Mouse (Mus musculus): ENCODE data around the gene Hist1h2ab.
"Not testable (repeated sequence)": the region's sequence is repeated elsewhere in the genome, so short reads cannot be mapped to it uniquely, and the experiment has no call there.

The Hist1h2ab gene

DNA sequence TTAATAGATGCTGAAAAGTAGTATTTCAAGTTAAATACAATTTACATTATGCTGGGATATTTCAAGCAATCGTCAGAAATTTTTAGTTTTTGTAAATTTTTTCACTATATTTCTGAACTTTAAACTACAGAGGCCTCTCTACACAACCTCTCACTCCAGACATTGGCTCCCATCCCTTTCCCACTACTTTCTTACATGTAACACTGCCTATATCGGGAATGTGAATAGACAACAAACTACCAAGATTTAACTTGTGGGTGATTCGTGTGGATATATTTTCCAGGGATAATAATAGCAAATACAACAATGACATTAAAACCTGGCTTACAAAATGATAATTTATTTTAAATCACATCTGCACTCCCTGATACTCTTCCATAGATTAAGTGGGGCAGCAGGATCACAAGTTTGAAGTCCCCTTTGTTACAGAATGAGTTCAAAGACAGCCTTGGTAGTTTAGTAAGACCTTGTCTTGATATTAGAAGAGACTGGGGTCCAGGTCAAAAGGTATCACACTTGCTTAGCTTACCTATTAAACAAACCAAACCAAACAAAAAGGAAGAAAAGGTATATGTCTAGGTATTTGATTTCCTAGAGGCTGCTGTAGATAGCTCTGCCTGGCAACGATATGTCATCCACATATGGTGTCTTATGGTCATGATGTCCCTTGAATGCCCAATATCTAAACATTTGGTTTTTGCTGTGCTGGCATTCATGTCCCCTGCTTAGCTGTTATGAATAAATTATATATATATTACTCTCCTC is 2.6 kb downstream of the Hist1h2ab start:
- DNase-seq (ENCODE audit: low spot score), result no peak

DNA sequence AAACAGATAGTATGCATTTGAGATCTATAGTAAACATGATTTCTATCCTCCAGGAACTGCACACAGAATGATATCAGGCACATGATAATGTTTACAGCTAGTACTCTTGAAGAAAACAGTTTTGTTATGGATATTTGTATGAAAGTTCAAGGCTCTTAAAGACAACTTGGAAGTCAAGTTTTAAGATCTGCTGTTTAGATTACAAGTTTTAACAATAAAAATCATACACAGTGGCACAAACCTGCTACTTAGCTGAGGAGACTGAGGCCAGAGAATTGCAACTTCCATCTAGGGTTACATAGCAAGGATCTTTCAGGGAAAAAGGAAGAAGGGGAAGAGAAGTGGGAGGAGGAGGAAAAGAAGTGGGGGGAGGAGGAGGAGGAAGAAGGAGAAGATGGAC is 4.1 kb downstream of the Hist1h2ab start:
- DNase-seq (ENCODE audit: low spot score), result no peak

DNA sequence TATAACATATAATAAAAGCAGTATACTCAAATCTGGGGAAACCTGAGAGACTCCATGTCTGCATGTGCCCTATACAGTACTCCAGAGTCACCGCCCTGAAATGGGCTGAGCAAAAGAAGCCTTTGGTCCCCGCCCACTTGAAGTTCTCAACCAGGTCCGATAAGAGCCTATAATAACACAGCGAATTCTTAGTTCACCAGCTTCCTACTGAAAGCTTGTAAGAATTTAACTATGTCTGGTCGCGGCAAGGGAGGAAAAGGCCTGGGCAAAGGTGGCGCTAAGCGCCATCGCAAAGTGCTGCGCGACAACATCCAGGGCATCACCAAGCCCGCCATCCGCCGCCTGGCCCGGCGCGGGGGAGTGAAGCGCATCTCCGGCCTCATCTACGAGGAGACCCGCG is 5.9 kb downstream of the Hist1h2ab start, which contains the start of gene Hist1h4b:
Gene Hist1h4b, plus strand, starts transcription at position 224 of the 400 bp plus-strand sequence.
- DNase-seq (ENCODE audit: low spot score), result peak; percentile 93

DNA sequence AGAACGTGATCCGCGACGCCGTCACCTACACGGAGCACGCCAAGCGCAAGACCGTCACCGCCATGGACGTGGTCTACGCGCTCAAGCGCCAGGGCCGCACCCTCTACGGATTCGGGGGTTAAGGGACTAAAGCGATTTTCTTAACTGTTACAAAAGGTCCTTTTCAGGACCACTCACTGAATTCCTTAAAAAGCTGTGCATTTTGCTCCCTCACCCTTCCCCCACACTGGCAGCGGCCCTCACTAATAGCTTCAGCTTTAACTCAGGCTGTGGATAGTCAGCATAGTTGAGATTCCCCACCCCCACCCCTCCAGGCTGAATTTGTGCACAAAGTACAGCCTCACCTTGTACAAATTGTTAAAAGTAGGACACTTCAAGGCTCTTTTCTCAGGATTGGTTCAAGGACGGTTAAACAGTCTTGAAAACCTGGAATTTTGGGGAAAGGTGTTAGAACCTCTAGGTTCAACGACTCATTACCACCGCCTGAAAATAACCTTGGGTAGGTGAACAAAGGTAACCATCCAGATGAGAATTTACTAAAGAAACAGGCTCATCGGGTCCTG is 6.4 kb downstream of the Hist1h2ab start:
- no peak for DNase-seq (ENCODE audit: low spot score)

DNA sequence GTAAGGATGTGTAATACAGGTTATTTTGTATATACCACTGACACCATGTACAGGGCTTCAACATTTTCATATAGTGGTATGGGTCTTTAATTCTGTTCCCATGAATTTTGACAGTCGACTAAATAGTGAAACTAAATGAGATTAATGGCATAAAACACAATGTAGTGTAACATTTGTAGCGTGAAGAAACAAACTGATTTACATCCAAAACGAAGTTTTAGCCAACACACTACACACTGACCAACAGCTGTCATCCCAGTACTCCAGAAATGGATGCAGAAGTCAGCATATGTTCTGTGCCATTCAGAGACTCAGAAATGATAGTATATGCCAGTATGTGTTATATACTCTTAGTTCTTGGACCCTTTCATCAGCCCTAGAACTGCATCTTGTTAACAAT is 7.0 kb downstream of the Hist1h2ab start:
- DNase-seq (ENCODE audit: low spot score), result no peak

DNA sequence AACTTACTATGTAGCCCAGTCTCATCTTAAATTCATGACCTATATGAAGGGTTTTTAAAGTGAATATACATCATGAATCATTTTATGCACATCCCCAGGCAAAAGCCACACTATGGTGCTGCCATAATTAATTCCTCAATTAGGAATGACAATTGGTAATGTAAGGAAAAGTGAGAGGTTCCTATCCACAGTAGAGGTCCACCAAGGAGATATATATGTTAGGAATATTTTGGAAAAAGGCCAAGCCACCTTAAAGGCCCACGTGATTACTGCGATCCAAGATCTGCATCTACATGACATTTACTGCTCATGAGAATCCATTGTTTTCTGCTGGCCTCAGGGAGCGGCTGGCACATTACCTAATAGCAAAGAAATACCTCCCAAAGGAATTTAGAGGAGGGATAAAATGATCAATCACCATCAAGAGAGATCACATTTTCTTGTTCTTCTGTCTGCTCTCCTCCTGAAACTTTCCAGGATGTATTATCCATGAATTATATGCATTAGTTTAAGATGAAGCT is 8.4 kb downstream of the Hist1h2ab start:
- DNase-seq (ENCODE audit: low spot score), result no peak

DNA sequence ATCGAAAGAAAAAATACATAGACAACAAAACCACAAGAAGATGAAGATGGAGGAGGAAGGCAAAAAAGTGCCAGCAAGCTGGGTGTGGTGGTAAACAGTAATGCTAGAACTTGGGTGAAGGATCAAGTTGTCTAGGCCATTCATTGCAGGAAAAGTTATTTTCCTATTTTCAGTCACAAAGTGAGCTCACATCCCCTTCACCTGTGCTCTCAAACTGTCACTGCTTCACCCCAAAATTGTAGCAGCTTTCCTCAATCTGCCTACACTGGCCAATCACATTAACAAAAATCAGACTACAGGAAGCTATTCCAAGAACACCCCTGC is 9.0 kb downstream of the Hist1h2ab start:
- no peak for DNase-seq (ENCODE audit: low spot score)

DNA sequence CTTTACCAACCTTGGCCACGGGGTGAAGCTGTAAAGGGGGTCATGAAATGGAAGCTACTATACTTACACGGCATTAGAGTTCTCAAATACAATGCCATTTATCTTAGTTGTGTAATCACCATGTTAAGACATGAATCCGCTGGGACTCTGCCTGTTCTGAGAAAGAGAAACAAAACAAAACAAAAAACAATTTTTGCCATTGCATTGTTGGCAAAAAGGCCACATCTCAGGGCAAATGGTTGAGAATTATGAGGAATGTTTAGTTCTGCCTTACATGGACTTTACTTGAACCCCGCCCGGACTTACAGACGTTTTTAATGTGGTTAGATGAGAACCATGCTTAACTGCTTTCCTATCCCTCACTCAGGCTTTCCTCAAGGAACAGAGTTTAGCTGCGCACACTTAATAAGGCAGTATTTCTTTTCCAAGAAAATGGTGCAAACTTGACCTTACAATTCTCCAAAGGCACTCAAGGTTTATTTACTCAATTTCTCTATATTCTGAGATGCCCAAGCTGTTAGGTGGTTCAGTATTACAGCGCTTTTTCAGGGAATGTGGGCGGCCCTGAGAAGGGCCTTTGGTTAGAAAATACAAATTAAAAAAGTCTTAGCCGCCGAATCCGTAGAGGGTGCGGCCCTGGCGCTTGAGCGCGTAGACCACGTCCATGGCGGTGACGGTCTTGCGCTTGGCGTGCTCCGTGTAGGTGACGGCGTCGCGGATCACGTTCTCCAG is 9.5 kb downstream of the Hist1h2ab start:
- DNase-seq (ENCODE audit: low spot score), result no peak

DNA sequence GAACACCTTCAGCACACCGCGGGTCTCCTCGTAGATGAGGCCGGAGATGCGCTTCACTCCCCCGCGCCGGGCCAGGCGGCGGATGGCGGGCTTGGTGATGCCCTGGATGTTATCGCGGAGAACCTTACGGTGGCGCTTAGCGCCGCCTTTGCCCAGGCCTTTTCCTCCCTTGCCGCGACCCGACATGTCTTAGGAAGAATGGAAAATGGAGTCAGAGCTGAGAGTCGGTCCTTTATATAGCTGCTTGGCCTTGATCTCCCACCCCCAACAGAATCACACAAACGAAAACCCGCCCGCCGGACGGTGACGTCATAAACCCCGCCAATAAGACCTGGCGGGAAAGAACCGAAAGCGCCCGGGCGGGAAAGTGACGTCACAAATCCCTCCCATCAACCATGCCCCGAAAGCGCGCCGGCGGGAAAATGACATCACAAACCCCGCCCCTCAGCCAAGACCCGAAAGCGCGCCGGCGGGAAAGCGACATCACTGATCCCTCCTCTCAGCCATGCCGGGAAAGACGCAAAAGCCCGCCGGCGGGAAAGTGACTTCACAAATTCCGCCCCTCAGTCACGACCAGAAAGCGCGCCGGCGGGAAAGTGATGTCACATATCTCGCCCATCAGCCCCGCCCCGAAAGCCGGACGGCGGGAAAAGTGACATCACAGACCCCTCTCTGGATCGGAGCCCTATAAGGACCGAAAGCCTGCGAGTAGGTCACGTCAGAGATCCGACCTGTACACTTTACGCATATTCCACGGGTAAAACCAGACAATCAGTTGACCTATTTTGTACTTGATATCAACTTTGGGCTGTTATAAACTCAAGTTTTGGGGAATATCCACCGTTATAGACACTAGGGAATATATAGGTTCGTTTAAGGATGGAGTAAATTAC is 10.3 kb downstream of the Hist1h2ab start, which contains the start of gene Hist1h4a:
Gene Hist1h4a, minus strand, starts transcription at position 259 of the 893 bp plus-strand sequence.
- DNase-seq (ENCODE audit: low spot score), result peak; percentile 95

DNA sequence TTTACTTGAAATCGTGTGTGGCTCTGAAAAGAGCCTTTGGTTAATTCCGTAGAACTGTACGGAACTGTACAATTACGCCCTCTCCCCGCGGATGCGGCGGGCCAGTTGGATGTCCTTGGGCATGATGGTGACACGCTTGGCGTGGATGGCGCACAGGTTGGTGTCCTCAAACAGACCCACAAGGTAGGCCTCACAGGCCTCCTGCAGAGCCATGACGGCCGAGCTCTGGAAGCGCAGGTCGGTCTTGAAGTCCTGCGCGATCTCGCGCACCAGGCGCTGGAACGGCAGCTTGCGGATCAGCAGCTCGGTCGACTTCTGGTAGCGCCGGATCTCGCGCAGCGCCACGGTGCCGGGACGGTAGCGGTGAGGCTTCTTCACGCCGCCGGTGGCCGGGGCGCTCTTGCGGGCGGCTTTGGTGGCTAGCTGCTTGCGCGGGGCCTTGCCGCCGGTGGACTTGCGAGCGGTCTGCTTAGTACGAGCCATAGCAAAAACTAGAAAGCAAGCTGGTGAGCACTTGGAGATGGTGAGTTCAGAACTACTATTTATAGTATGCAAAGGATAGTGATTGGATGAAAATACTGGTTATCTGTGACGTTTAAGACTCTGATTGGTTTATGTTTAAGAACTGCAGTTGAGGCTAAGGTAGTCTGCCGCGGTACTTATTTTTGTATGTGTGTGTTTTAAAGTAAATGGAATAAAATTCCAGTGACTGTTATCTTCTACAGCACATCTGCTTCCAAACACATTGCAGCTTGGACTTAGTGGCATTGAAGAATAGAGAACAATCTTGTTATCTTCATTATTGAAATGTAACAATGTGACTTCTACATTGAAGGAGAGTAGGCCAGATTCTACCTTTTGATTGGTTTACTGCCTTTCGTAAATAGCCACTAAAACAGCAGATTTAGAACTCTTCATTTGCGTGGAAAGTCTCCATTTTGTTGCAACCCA is 11.2 kb downstream of the Hist1h2ab start, which contains the start of gene Hist1h3a:
Gene Hist1h3a, minus strand, starts transcription at position 516 of the 951 bp plus-strand sequence.
- DNase-seq (ENCODE audit: low spot score), result peak; percentile 91

DNA sequence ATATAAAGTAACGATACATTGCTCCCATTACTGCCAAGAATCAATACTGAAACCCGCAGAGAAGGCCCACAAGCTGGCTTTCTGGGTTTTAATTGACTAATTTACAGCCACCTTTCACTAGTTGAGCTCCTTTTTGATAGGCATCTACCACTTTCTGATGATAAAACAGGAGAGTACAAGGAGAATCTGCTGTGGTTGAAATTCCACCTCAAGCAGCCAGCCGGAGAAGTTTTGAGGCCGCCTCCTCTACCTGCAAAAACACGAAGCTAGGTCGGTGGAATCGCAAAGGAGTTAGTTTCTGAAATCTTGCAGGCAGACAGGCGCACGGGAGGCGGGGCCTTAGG is 12.3 kb downstream of the Hist1h2ab start:
- no peak for DNase-seq (ENCODE audit: low spot score)

DNA sequence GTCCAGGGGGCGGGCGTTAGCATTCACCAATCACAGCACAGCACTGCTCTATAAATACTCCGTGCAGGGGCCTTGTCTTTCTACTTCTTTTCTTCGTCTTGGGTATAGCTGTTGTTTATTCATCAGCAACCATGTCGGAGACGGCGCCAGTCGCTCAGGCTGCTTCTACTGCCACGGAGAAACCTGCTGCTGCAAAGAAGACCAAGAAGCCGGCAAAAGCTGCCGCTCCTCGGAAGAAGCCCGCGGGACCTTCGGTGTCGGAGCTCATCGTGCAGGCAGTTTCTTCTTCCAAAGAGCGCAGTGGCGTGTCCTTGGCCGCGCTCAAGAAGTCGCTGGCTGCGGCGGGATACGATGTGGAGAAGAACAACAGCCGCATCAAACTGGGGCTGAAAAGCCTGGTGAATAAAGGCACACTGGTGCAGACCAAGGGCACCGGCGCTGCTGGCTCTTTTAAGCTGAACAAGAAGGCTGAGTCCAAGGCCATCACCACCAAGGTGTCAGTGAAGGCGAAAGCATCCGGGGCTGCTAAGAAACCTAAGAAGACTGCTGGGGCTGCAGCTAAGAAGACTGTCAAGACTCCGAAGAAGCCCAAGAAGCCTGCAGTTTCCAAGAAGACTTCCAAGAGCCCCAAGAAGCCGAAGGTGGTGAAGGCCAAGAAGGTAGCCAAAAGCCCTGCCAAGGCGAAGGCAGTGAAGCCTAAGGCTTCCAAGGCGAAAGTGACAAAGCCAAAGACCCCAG is 12.8 kb downstream of the Hist1h2ab start, which contains the start of gene Hist1h1a:
Gene Hist1h1a, plus strand, starts transcription at position 81 of the 738 bp plus-strand sequence.
- DNase-seq (ENCODE audit: low spot score), result peak; percentile 82

DNA sequence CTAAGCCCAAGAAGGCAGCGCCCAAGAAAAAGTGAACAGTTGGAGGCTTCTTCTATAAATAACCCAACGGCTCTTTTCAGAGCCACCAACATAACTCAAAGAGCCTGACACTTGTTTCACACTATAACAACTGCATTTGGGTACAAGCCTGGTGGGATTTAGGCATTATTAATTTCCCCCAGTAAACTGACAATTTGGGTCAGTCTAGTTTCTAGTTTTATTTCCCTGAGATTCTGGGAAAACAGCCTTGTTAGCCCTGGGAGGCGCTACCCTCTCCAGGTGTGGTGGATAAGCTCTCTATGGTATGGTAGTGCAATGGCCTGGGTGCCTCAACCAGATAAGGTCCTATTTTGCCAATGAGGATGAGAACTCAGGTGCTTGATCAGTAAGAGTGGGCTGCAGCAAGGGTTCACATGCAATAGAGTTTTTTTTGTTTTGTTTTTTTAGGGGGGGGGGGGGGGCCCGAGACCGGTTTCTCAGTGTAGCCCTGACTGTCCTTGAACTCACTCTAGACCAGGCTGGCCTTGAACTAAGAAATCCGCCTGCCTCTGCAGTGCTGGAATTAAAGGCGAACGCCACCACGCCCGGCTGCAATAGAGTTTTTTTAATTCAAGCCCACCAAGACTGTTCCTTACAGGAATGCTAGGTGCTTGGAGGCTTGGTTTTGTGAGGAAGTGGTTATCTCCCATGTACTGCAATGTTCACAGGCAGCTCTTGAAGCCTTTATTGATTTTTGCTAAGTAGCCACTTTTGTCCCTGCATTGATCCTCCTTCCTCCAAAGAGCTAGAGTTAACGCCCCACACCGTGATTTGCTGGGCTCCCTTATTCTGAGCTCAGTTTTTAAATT is 13.6 kb downstream of the Hist1h2ab start:
- DNase-seq (ENCODE audit: low spot score), result no peak

DNA sequence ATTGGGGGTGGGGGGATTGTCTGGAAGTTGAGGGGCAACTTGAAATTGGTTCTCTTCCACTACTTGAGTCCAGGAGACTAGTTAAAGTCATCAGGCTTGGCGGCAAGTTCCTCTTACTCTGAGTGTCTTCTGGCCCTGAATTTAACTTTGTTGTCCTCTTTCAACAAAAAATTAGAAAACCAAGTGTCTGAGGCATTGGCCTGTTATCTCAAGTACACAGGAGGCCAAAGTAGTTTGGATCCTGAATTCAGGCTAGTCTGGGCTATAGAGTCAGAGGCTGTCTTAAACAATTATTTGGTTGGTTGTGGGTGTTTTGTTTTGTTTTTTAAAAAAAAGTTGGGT is 14.2 kb downstream of the Hist1h2ab start:
- no peak for DNase-seq (ENCODE audit: low spot score)

DNA sequence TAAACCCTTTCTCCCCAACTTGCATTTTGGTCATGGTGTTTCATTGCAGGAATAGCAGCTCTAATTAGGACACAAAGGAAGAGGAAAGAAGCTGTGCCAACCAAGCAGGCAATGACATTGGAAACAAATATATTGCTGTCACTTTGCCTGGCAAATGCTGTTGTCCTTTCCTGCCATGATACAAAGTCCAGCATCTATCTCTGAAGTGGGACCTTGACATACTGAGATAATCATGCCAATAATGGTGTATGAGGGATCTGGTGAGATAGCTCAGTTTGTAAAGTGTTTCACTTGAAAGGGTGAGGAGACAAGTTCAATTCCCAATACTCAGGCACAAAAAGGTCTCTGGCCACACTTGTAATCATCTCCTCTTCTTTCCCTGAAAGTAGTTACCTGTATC is 15.8 kb downstream of the Hist1h2ab start:
- DNase-seq (ENCODE audit: low spot score), result no peak

DNA sequence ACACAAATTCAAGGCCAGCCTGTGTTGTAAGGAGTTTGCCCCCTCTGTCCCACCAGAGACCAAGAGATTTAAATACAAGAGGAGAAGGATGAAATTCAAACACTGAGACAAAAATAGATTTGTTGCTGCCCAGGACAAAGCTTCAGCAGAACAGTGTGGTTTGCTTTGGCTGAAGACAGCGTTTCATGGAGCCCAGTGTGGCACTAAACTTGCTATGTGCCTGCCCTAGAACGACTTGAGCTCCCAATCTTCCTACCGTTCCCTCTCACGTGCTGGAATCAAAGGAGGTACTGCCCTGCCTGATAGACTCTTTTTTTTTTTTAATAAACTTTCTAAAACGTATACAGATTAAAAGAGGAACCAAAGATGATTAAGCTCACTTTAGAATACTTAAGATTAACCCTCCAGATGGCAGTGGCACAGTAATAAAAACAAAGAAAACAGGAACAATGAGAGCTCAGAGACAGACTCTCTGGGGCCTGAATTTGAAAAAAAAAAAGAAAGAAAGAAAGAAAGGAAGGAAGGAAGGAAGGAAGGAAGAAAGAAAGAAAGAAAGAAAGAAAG is 18.0 kb downstream of the Hist1h2ab start:
- DNase-seq (ENCODE audit: low spot score), result no peak

DNA sequence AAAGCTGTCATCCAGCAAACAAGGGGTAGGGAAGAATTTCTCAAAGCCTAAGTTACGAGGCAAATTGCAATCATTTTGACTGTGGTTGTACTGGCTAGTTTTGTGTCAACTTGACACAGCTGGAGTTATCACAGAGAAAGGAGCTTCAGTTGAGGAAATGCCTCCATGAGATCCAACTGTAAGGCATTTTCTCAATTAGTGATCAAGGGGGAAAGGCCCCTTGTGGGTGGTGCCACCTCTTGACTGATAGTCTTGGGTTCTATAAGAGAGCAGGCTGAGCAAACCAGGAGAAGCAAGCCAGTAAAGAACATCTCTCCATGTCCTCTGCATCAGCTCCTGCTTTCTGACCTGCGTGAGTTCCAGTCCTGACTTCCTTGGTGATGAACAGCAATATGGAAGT is 18.7 kb downstream of the Hist1h2ab start, which contains the start of gene Trim38:
Gene Trim38, plus strand, starts transcription at position 301 of the 400 bp plus-strand sequence.
- DNase-seq (ENCODE audit: low spot score), result not testable (repeated sequence)

DNA sequence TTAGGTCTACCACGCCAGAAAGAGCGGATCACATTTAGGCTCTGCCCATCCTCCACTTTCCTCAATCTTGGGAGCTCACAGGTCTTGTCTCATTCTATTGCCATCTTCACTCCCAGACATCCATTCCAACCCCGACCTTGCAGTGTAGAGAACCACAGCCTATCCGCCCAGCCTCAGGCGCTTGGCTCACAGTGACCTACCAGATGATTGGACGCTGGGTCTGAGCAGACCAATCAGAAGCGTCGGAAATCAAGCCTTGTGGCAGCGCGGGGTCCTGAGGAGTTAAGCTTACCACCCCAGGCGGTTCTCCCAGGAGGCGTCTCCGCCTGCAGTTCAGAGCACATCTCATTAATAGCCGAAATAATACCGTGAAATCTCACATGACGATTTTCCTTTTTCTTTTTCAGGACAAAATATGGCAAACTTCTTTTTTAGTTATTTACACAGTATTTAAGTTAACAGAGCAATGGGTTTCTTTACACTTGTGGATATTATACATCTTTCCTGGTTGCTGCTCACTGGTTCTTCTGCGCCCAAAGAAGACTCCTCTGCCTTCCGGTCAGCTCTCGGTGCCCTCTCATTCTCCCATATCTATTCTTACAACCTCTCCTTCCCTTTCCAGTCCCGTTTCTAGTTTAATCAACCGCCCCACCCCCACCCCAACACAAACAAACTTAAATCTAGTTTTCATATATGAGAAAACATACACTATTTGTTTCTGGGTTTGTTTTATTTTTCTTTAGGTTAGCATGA is 21.8 kb downstream of the Hist1h2ab start:
- no peak for DNase-seq (ENCODE audit: low spot score)
